Mouse (Mus musculus) lung, embryonic 16.5 days (tissue): ENCODE data around the gene Spib. TPM values are rescaled to one million over a fixed set of nuclear protein-coding genes. Genes with fewer than 3 reads are reported as not detected.
A peak's percentile ranks its signal among the peaks of the same experiment; 100 is the strongest.

Source experiments
- ATAC-seq: fragments of 200-750 bp; cut with Nextera tagmentation; 2 replicates; pipeline ENCODE4 v1.8.0; 2017; ENCODE audit warnings: low read depth, mild to moderate bottlenecking, moderate library complexity
- H3K27ac ChIP-seq: fragments of 300-500 bp; sonication (generic); 2 replicates; pipeline ENCODE4 v1.5.1; 2014; ENCODE audit warnings: mild to moderate bottlenecking, control low read depth, low read length
- H3K27me3 ChIP-seq: fragments of 300-500 bp; sonication (generic); 2 replicates; pipeline ENCODE4 v1.6.1; 2014; ENCODE audit warnings: low read depth, low read length, mixed read lengths; ENCODE audit not compliant: control insufficient read depth, insufficient read depth
- H3K36me3 ChIP-seq: fragments of 300-500 bp; sonication (generic); 2 replicates; pipeline ENCODE4 v1.6.1; 2014; ENCODE audit warnings: low read length; ENCODE audit not compliant: control insufficient read depth, insufficient read depth
- H3K4me1 ChIP-seq: fragments of 300-500 bp; sonication (generic); replicated peaks from 2 replicates; pipeline ENCODE4 v1.6.1; 2014; ENCODE audit warnings: low read length, mixed read lengths; ENCODE audit not compliant: control insufficient read depth, insufficient read depth
- H3K4me2 ChIP-seq: fragments of 300-500 bp; sonication (generic); 2 replicates; pipeline ENCODE4 v1.6.1; 2014; ENCODE audit warnings: low read depth, low read length, control low read depth
- H3K4me3 ChIP-seq: fragments of 300-500 bp; sonication (generic); 2 replicates; pipeline ENCODE4 v1.5.1; 2014; ENCODE audit warnings: mild to moderate bottlenecking, low read length, control low read depth
- H3K9ac ChIP-seq: fragments of 300-500 bp; sonication (generic); 2 replicates; pipeline ENCODE4 v1.6.1; 2014; ENCODE audit warnings: low read length, control low read depth
- H3K9me3 ChIP-seq: fragments of 300-500 bp; sonication (generic); 2 replicates; pipeline ENCODE4 v1.6.1; 2016; ENCODE audit warnings: low read length; ENCODE audit not compliant: control insufficient read depth
- WGBS: fragments of 180-500 bp; shearing (Covaris S2); extraction: QIAGEN DNeasy Blood & Tissue Kit; methylation state at CpG from one replicate; pipeline ENCODE4 v1.1.7; 2014; 5-methylcytosine and 5-hydroxymethylcytosine counted together
- polyA plus RNA-seq: library from polyadenylated mRNA; unstranded; fragments of >200 nt; fragmentation: Nextera tagmentation; extraction: Ambion mirVana; gene quantifications from 2 replicates; pipeline ENCODE4 v1.2.1, GENCODE M21; 2015

Spib gene
- polyA plus RNA-seq, 1 experiment from 2014 or later = 0.33 TPM

GRCm38 (mm10) chr7:44530507-44530906 lies 1.4 kb downstream of the Spib start:
- Histone ChIP-seq H3K4me1 (peaks cover 8% of the 10 kb centered on the region; the same call in 1 of the 2 replicates), H3K4me2 (no peak overlapping the region), H3K9me3 (no peaks in the 10 kb centered on the region), H3K9ac (no peak overlapping the region), H3K4me3 (no peak overlapping the region), H3K27me3 (peaks cover 3% of the 10 kb centered on the region; the same call in 1 of the 2 replicates), H3K36me3 (peaks cover 12% of the 10 kb centered on the region), H3K27ac (no peak overlapping the region)
- ATAC-seq = no peak
- WGBS = 70% methylated on average over 3 of the region's 3 CpGs

GRCm38 (mm10) chr7:44529518-44529917 lies 2.4 kb downstream of the Spib start:
- no peak overlapping the region for H3K9ac ChIP-seq
- H3K4me1 ChIP-seq = peaks cover 16% of the 10 kb centered on the region; the same call in 1 of the 2 replicates
- no peak for ATAC-seq
- H3K4me2 ChIP-seq = no peak overlapping the region
- no peak overlapping the region for H3K27ac ChIP-seq
- H3K4me3 ChIP-seq = no peak overlapping the region
- H3K9me3 ChIP-seq = no peaks in the 10 kb centered on the region
- H3K36me3 ChIP-seq = peaks cover 4% of the 10 kb centered on the region
- WGBS = 49% methylated on average over 5 of the region's 5 CpGs
- peaks cover 6% of the 10 kb centered on the region; the same call in 1 of the 2 replicates for H3K27me3 ChIP-seq

GRCm38 (mm10) chr7:44527483-44528398 lies 4.1 kb downstream of the Spib start:
- Histone ChIP-seq H3K4me1 (peaks cover 18% of the 10 kb centered on the region; the same call in 1 of the 2 replicates), H3K27ac (no peak overlapping the region), H3K4me2 (peak overlapping the region; percentile 63), H3K27me3 (peaks cover 17% of the 10 kb centered on the region; the same call in 1 of the 2 replicates), H3K36me3 (no peaks in the 10 kb centered on the region), H3K9ac (peak overlapping the region; percentile 57), H3K4me3 (peak overlapping the region; percentile 36), H3K9me3 (no peaks in the 10 kb centered on the region)
- ATAC-seq = peak; percentile 41; the same call in 1 of the 2 replicates
- 4% methylated on average over 40 of the region's 40 CpGs for WGBS

GRCm38 (mm10) chr7:44526414-44527154 lies 5.3 kb downstream of the Spib start:
- peaks cover 25% of the 10 kb centered on the region for H3K27me3 ChIP-seq

GRCm38 (mm10) chr7:44525126-44525832 lies 6.6 kb downstream of the Spib start:
- H3K36me3 ChIP-seq = no peaks in the 10 kb centered on the region
- peak overlapping the region; percentile 66 for H3K27ac ChIP-seq
- peaks cover 32% of the 10 kb centered on the region for H3K27me3 ChIP-seq
- H3K4me3 ChIP-seq = peak overlapping the region; percentile 9
- H3K9ac ChIP-seq = peak overlapping the region; percentile 63
- H3K4me1 ChIP-seq = peaks cover 21% of the 10 kb centered on the region
- peak; percentile 84 for ATAC-seq
- H3K4me2 ChIP-seq = peak overlapping the region; percentile 50
- H3K9me3 ChIP-seq = no peaks in the 10 kb centered on the region
- 10% methylated on average over 22 of the region's 22 CpGs for WGBS

More at GRCm38 (mm10) chr7:44526414-44527154, 5.3 kb downstream of the Spib start:
- Histone ChIP-seq H3K4me1 (peaks cover 18% of the 10 kb centered on the region; the same call in 1 of the 2 replicates), H3K27ac (no peak overlapping the region), H3K36me3 (no peaks in the 10 kb centered on the region), H3K4me2 (no peak overlapping the region), H3K9ac (no peak overlapping the region), H3K4me3 (no peak overlapping the region), H3K9me3 (no peaks in the 10 kb centered on the region)
- 88% methylated on average over 14 of the region's 14 CpGs for WGBS
- ATAC-seq = no peak

GRCm38 (mm10) chr7:44524502-44524901 lies 7.4 kb downstream of the Spib start, which contains the start of gene Mybpc2:
Gene Mybpc2 (minus strand): TSS chr7:44524656.
- Histone ChIP-seq H3K4me2 (peak within 1 kb of the TSS; percentile 50), H3K9ac (peak within 1 kb of the TSS; percentile 63), H3K9me3 (no peaks in the 10 kb centered on the region), H3K27ac (peak within 1 kb of the TSS; percentile 66), H3K4me3 (peak within 1 kb of the TSS; percentile 9), H3K27me3 (peaks cover 32% of the 10 kb centered on the region), H3K36me3 (no peaks in the 10 kb centered on the region), H3K4me1 (peaks cover 21% of the 10 kb centered on the region)
- WGBS = 25% methylated on average over 12 of the region's 12 CpGs
- ATAC-seq = peak; percentile 20; the same call in 1 of the 2 replicates

- Histone ChIP-seq H3K4me2 (no peak overlapping the region), H3K9ac (no peak overlapping the region), H3K36me3 (no peaks in the 10 kb centered on the region), H3K4me1 (peaks cover 21% of the 10 kb centered on the region), H3K27ac (no peak overlapping the region), H3K27me3 (peaks cover 29% of the 10 kb centered on the region), H3K4me3 (no peak overlapping the region), H3K9me3 (no peaks in the 10 kb centered on the region)
- WGBS = 70% methylated on average over 2 of the region's 2 CpGs
- no peak for ATAC-seq
Measured at GRCm38 (mm10) chr7:44523056-44523455, 8.8 kb downstream of the Spib start.

GRCm38 (mm10) chr7:44521710-44522109 lies 10.2 kb downstream of the Spib start:
- Histone ChIP-seq H3K27ac (no peak overlapping the region), H3K9ac (peak overlapping the region; percentile 46)

More at GRCm38 (mm10) chr7:44521710-44522109, 10.2 kb downstream of the Spib start:
- Histone ChIP-seq H3K4me3 (no peak overlapping the region), H3K27me3 (peaks cover 29% of the 10 kb centered on the region), H3K36me3 (no peaks in the 10 kb centered on the region), H3K4me1 (peaks cover 16% of the 10 kb centered on the region), H3K9me3 (no peaks in the 10 kb centered on the region), H3K4me2 (peak overlapping the region; percentile 32; the same call in 1 of the 2 replicates)
- 2% methylated on average over 20 of the region's 20 CpGs for WGBS
- peak; percentile 35 for ATAC-seq
